In the genomic region with DNA sequence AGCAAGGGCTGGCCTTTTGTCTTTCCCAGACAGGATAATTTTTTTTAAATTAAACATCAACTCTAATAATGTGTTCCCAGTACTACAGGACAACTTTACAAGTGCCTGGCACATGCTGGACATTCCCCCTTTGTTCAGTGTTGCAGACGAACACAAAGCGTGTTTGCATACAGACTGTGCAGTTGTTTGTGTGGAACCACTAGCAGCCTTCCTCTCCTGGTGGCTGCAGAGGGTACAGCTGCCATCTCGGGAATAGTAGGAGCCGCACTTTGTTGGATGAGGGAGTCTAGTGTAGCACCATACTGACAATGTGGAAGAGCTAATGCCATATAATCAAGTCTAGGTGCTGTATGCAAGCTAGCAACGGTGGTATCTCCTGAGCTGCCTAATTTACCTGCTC, we compare ENCODE assay signal across 14 mouse cellular contexts. TPM values are rescaled to one million over a fixed set of nuclear protein-coding genes. Genes with fewer than 3 reads are reported as not detected.
DNase-seq lines count a peak whose midpoint lies in the region; ATAC-seq and TF ChIP-seq lines count a peak whose summit lies in the region.
"Had no signal": no experiment of that assay in that cellular context is flagged by ENCODE, and none has a peak within 500 bp of the region (broad histone marks: within the 10 kb centered on the region; RNA-seq: fewer than 3 reads in every experiment).

No protein-coding gene starts in this region.

- peak; percentile 38; the same call in 1 of the 2 replicates for TF ChIP-seq CTCF in cerebellum, adult 2 months (IDR thresholded peaks at IDR 0.05; ENCODE audit: borderline replicate concordance, insufficient read depth, low read depth, low read length)
- TF ChIP-seq CTCF in E14TG2a.4 (conservative IDR thresholded peaks at IDR 0.05; ENCODE audit: low read length), result peak; percentile 35

- H3K36me3 ChIP-seq in kidney, embryonic 15.5 days, result peaks cover 47% of the 10 kb centered on the region
- 0 out of 2 replicates have a peak, but pooled peaks cover 7% of the 10 kb centered on the region for H3K36me3 ChIP-seq in E14TG2a.4 (ENCODE audit: insufficient read depth, low read length)
- peaks cover 4% of the 10 kb centered on the region; the same call in 1 of the 2 replicates for H3K36me3 ChIP-seq in midbrain, embryonic 11.5 days (ENCODE audit: control insufficient read depth, insufficient read depth, low read length)

- H3K4me2 ChIP-seq in kidney, embryonic 15.5 days, result peak overlapping the region; percentile 84
- H3K4me2 ChIP-seq in midbrain, embryonic 11.5 days, result no peak overlapping the region; the same call in 1 of the 2 replicates
- H3K4me2 ChIP-seq: limb, embryonic 12.5 days had no signal

- H3K9me3 ChIP-seq in kidney, embryonic 15.5 days (replicated peaks), result no peaks in the 10 kb centered on the region
- H3K9me3 ChIP-seq in E14TG2a.4 (ENCODE audit: low read length), result no peaks in the 10 kb centered on the region
- H3K9me3 ChIP-seq in midbrain, embryonic 11.5 days (ENCODE audit: control insufficient read depth, low read length), result no peaks in the 10 kb centered on the region
- H3K9me3 ChIP-seq: limb, embryonic 12.5 days had no signal

- peaks cover 11% of the 10 kb centered on the region; the same call in 1 of the 2 replicates for H3K4me1 ChIP-seq in cerebellum, adult 2 months (ENCODE audit: control insufficient read depth, insufficient read depth, low read length)
- H3K4me1 ChIP-seq in kidney, embryonic 15.5 days, result peaks cover 52% of the 10 kb centered on the region
- peaks cover 47% of the 10 kb centered on the region for H3K4me1 ChIP-seq in E14TG2a.4 (replicated peaks; ENCODE audit: low read depth, low read length)
- H3K4me1 ChIP-seq in midbrain, embryonic 11.5 days (ENCODE audit: control insufficient read depth, insufficient read depth, low read length), result peaks cover 16% of the 10 kb centered on the region

- TF ChIP-seq POLR2A in cerebellum, adult 2 months (IDR thresholded peaks at IDR 0.05; ENCODE audit: borderline replicate concordance, insufficient read depth, low read length), result no peak

- ATAC-seq in cerebellum, adult (ENCODE audit: insufficient number of reproducible peaks, low FRiP score, low TSS enrichment), result no peak
- no peak for ATAC-seq in kidney, embryonic 15.5 days (replicated peaks; ENCODE audit: low FRiP score)
- ATAC-seq in midbrain, embryonic 11.5 days (ENCODE audit: low FRiP score), result no peak
- ATAC-seq in frontal cortex, adult (ENCODE audit: low TSS enrichment), result no peak
- ATAC-seq in monocyte, adult 5-6 weeks (replicated peaks; ENCODE audit: insufficient number of reproducible peaks, low FRiP score, low TSS enrichment, poor library complexity, severe bottlenecking), result no peak

- H3K27me3 ChIP-seq in cerebellum, adult 2 months (ENCODE audit: control insufficient read depth, insufficient read depth, low read length), result no peaks in the 10 kb centered on the region
- no peaks in the 10 kb centered on the region for H3K27me3 ChIP-seq in kidney, embryonic 15.5 days
- peaks cover 23% of the 10 kb centered on the region for H3K27me3 ChIP-seq in E14TG2a.4 (ENCODE audit: insufficient read depth, low read length)
- no peaks in the 10 kb centered on the region for H3K27me3 ChIP-seq in midbrain, embryonic 11.5 days (ENCODE audit: control insufficient read depth, insufficient read depth, low read length)
- H3K27me3 ChIP-seq: limb, embryonic 12.5 days had no signal

- H3K9ac ChIP-seq in kidney, embryonic 15.5 days, result no peak overlapping the region
- no peak overlapping the region for H3K9ac ChIP-seq in midbrain, embryonic 11.5 days (ENCODE audit: low read length)
- H3K9ac ChIP-seq: limb, embryonic 12.5 days had no signal

- H3K27ac ChIP-seq in cerebellum, adult 2 months (ENCODE audit: insufficient read depth, low read length), result no peak overlapping the region; the same call in 1 of the 2 replicates
- H3K27ac ChIP-seq in kidney, embryonic 15.5 days, result no peak overlapping the region
- no peak overlapping the region for H3K27ac ChIP-seq in midbrain, embryonic 11.5 days (ENCODE audit: low read depth, low read length)
- H3K27ac ChIP-seq: limb, embryonic 12.5 days had no signal

- H3K4me3 ChIP-seq in cerebellum, adult 2 months (replicated peaks; ENCODE audit: insufficient read depth, low read depth, low read length), result no peak overlapping the region
- H3K4me3 ChIP-seq in kidney, embryonic 15.5 days (replicated peaks), result no peak overlapping the region
- no peak overlapping the region for H3K4me3 ChIP-seq in E14TG2a.4 (replicated peaks; ENCODE audit: low read length)
- H3K4me3 ChIP-seq in midbrain, embryonic 11.5 days (ENCODE audit: low read depth, low read length), result no peak overlapping the region
- H3K4me3 ChIP-seq: erythroblast, embryonic 14.5 days; limb, embryonic 12.5 days had no signal

- DNase-seq in cerebellum, adult 2 months, result no peak
- DNase-seq in kidney, adult 11 months, result no peak
- DNase-seq in midbrain, embryonic 11.5 days (ENCODE audit: low spot score, missing footprints), result peak; percentile 83
- DNase-seq: adrenal gland, postnatal 14 days; right cerebral cortex, adult 18-20 months had no signal

- WGBS in cerebellum, adult 2 months, result 43% methylated on average over 5 of the region's 5 CpGs
- WGBS in kidney, embryonic 15.5 days, result 71% methylated on average over 5 of the region's 5 CpGs
- WGBS in midbrain, embryonic 11.5 days, result 73% methylated on average over 5 of the region's 5 CpGs

RNA-seq across cellular contexts. Expression of gene Ccnjl, which starts 3.0 kb away (rescaled TPM):
- polyA plus RNA-seq in cerebellum, adult 2 months (2012; rRNA removed), result 8.4 and 10.5 TPM in 2 replicates
- polyA plus RNA-seq in kidney, embryonic 15.5 days (2015; fragmentation: Nextera tagmentation; extraction: Ambion mirVana), result 27.0 and 29.2 TPM in 2 replicates
- polyA plus RNA-seq in midbrain, embryonic 11.5 days (2014; fragmentation: Nextera tagmentation; extraction: Ambion mirVana), result 35.7 and 40.2 TPM in 2 replicates
- not detected in 3 replicates for total RNA-seq in monocyte, adult 5-6 weeks (2017)
- total RNA-seq: granulocyte monocyte progenitor cell, adult 5-6 weeks had no signal
- polyA plus RNA-seq: erythroblast, embryonic 14.5 days had no signal

RNA-seq across cellular contexts. Expression of gene 4933415A04Rik, which starts 55.2 kb away (rescaled TPM):
- 1.5 and 1.6 TPM in 2 replicates for polyA plus RNA-seq in cerebellum, adult 2 months (2012; rRNA removed)
- 7.0 and 8.2 TPM in 2 replicates for polyA plus RNA-seq in kidney, embryonic 15.5 days (2015; fragmentation: Nextera tagmentation; extraction: Ambion mirVana)
- 10.1 and 11.3 TPM in 2 replicates for polyA plus RNA-seq in midbrain, embryonic 11.5 days (2014; fragmentation: Nextera tagmentation; extraction: Ambion mirVana)
- total RNA-seq in monocyte, adult 5-6 weeks (2017), result not detected in 3 replicates
- total RNA-seq: granulocyte monocyte progenitor cell, adult 5-6 weeks; megakaryocyte-erythroid progenitor cell, adult 5-6 weeks had no signal
- polyA plus RNA-seq: erythroblast, embryonic 14.5 days had no signal

RNA-seq across cellular contexts. Expression of gene C1qtnf2, which starts 57.5 kb away (rescaled TPM):
- 1.8 and 1.9 TPM in 2 replicates for polyA plus RNA-seq in cerebellum, adult 2 months (2012; rRNA removed)
- polyA plus RNA-seq in kidney, embryonic 15.5 days (2015; fragmentation: Nextera tagmentation; extraction: Ambion mirVana), result 14.9 and 19.8 TPM in 2 replicates
- 2.7 and 3.1 TPM in 2 replicates for polyA plus RNA-seq in midbrain, embryonic 11.5 days (2014; fragmentation: Nextera tagmentation; extraction: Ambion mirVana)
- total RNA-seq in monocyte, adult 5-6 weeks (2017), result not detected in 3 replicates
- total RNA-seq: granulocyte monocyte progenitor cell, adult 5-6 weeks; megakaryocyte-erythroid progenitor cell, adult 5-6 weeks had no signal
- polyA plus RNA-seq: erythroblast, embryonic 14.5 days had no signal
